Mouse (Mus musculus) testis, adult 2 months (tissue): ENCODE measurements around the gene Ralgapa2.

ENCODE experiments used
- CTCF ChIP-seq: fragments of 200-500 bp; IDR thresholded peaks from 2 replicates; pipeline ENCODE4 v1.5.1; 2012; ENCODE audit warnings: low read depth, mild to moderate bottlenecking, inconsistent platforms, low read length, moderate library complexity; ENCODE audit not compliant: control insufficient read depth, insufficient read depth, insufficient replicate concordance
- POLR2A ChIP-seq: fragments of 200-500 bp; IDR thresholded peaks from 2 replicates; pipeline ENCODE4 v1.6.1; 2012; ENCODE audit warnings: low read depth, mild to moderate bottlenecking, inconsistent platforms, low read length, moderate library complexity; ENCODE audit not compliant: control insufficient read depth

GRCm38 (mm10) chr2:146365368-146365983, 146.7 kb downstream of the Ralgapa2 start:
- TF ChIP-seq CTCF = no peak
- no peak for TF ChIP-seq POLR2A
